Mouse (Mus musculus) embryonic facial prominence, embryonic 11.5 days (tissue): ENCODE measurements at regions not wholly inside any gene's neighbourhood (a gene's known extent, or its start where the extent isn't known, plus 50 kb on each side); places are given as distances from the start of the nearest gene placed in this dataset.

Experiments used
- ATAC-seq: fragments of 200-750 bp; cut with Nextera tagmentation; replicated peaks from 2 replicates; pipeline ENCODE4 v1.8.0; 2017; ENCODE audit warnings: low read depth; ENCODE audit not compliant: insufficient number of reproducible peaks, low FRiP score, low TSS enrichment
- DNase-seq: peaks from one replicate; pipeline ENCODE4 v3.0.0-alpha.2; 2015; ENCODE audit warnings: low spot score
- H3K27ac ChIP-seq: fragments of 300-500 bp; sonication (generic); replicated peaks from 2 replicates; pipeline ENCODE4 v1.5.1; 2014; ENCODE audit warnings: mild to moderate bottlenecking, low read depth, low read length, control low read depth
- H3K27me3 ChIP-seq: fragments of 300-500 bp; sonication (generic); 2 replicates; pipeline ENCODE4 v1.6.1; 2014; ENCODE audit warnings: mild to moderate bottlenecking, low read length, moderate library complexity, mixed read lengths; ENCODE audit not compliant: control insufficient read depth, insufficient read depth
- H3K36me3 ChIP-seq: fragments of 300-500 bp; sonication (generic); replicated peaks from 2 replicates; pipeline ENCODE4 v1.6.1; 2014; ENCODE audit warnings: low read depth, mild to moderate bottlenecking, low read length, moderate library complexity, mixed read lengths; ENCODE audit not compliant: control insufficient read depth, insufficient read depth
- H3K4me1 ChIP-seq: fragments of 300-500 bp; sonication (generic); 2 replicates; pipeline ENCODE4 v1.6.1; 2014; ENCODE audit warnings: low read length, mixed read lengths; ENCODE audit not compliant: control insufficient read depth, insufficient read depth
- H3K4me2 ChIP-seq: fragments of 300-500 bp; sonication (generic); 2 replicates; pipeline ENCODE4 v1.6.1; 2014; ENCODE audit warnings: low read depth, mild to moderate bottlenecking, control low read depth, low read length, moderate library complexity
- H3K4me3 ChIP-seq: fragments of 300-500 bp; sonication (generic); 2 replicates; pipeline ENCODE4 v1.5.1; 2014; ENCODE audit warnings: low read depth, low read length, control low read depth
- H3K9ac ChIP-seq: fragments of 300-500 bp; sonication (generic); replicated peaks from 2 replicates; pipeline ENCODE4 v1.6.1; 2014; ENCODE audit warnings: mild to moderate bottlenecking, control low read depth, low read length
- H3K9me3 ChIP-seq: fragments of 300-500 bp; sonication (generic); replicated peaks from 2 replicates; pipeline ENCODE4 v1.6.1; 2016; ENCODE audit warnings: mild to moderate bottlenecking, low read length, inconsistent platforms, mixed read lengths; ENCODE audit not compliant: control insufficient read depth
- WGBS: fragments of 180-500 bp; shearing (Covaris S2); extraction: QIAGEN DNeasy Blood & Tissue Kit; methylation state at CpG from one replicate; pipeline ENCODE4 v1.1.7; 2014; 5-methylcytosine and 5-hydroxymethylcytosine counted together

DNA sequence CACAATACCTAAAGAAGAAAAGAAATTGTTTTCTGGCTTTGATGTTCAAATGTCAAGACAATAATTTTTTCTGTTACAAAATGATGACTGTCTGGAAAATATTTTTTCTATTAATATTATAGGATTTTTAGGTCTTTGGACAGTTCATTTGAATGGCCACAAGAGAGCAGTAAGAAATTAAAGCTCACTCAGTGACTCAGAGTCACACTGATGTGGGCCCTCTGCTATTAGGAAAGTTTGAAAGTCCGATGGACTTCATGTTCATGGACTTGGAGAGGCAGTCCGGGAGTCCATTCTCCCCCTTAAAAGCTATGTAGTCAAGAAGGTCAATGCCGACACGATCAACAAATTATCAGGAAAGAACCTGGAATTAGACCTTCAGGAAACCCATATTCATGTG is 657.0 kb downstream of the Mecom start:
- WGBS: 74% methylated on average over 4 of the region's 4 CpGs
- no peak overlapping the region for H3K9ac ChIP-seq

GRCm38 (mm10) chr3:29890286-29890685 is 657.5 kb downstream of the Mecom start:
- Histone ChIP-seq H3K4me1 (no peaks in the 10 kb centered on the region), H3K9ac (no peak overlapping the region), H3K4me2 (no peak overlapping the region), H3K9me3 (no peaks in the 10 kb centered on the region), H3K4me3 (no peak overlapping the region), H3K27me3 (no peaks in the 10 kb centered on the region), H3K27ac (no peak overlapping the region), H3K36me3 (no peaks in the 10 kb centered on the region)
- no peak for DNase-seq
- 78% methylated on average over 1 of the region's 1 CpGs for WGBS
- no peak for ATAC-seq

More for the DNA sequence above, 657.0 kb downstream of the Mecom start:
- DNase-seq: peak; percentile 14
- no peaks in the 10 kb centered on the region for H3K9me3 ChIP-seq
- no peak overlapping the region for H3K4me3 ChIP-seq
- H3K27ac ChIP-seq: no peak overlapping the region
- no peaks in the 10 kb centered on the region for H3K27me3 ChIP-seq
- H3K4me2 ChIP-seq: no peak overlapping the region
- H3K4me1 ChIP-seq: no peaks in the 10 kb centered on the region
- no peak for ATAC-seq
- no peaks in the 10 kb centered on the region for H3K36me3 ChIP-seq

- 82% methylated on average over 2 of the region's 2 CpGs for WGBS
- DNase-seq (no peak), ATAC-seq (no peak)
- H3K4me2 ChIP-seq: no peak overlapping the region
- no peaks in the 10 kb centered on the region for H3K9me3 ChIP-seq
- H3K27me3 ChIP-seq: no peaks in the 10 kb centered on the region
- H3K4me1 ChIP-seq: no peaks in the 10 kb centered on the region
- no peak overlapping the region for H3K4me3 ChIP-seq
- H3K9ac ChIP-seq: no peak overlapping the region
- H3K27ac ChIP-seq: no peak overlapping the region
- no peaks in the 10 kb centered on the region for H3K36me3 ChIP-seq
These were observed 658.2 kb downstream of the Mecom start for GRCm38 (mm10) chr3:29889638-29890037.

- no peak for ATAC-seq
- Histone ChIP-seq H3K36me3 (no peaks in the 10 kb centered on the region), H3K27me3 (no peaks in the 10 kb centered on the region), H3K4me1 (no peaks in the 10 kb centered on the region), H3K4me3 (no peak overlapping the region), H3K9me3 (no peaks in the 10 kb centered on the region), H3K27ac (no peak overlapping the region), H3K9ac (no peak overlapping the region), H3K4me2 (no peak overlapping the region)
- 67% methylated on average over 3 of the region's 3 CpGs for WGBS
- DNase-seq: no peak
These were observed 667.8 kb downstream of the Mecom start for GRCm38 (mm10) chr3:29879966-29880365.

GRCm38 (mm10) chr3:29875768-29876167 is 672.0 kb downstream of the Mecom start:
- Histone ChIP-seq H3K36me3 (no peaks in the 10 kb centered on the region), H3K4me1 (no peaks in the 10 kb centered on the region), H3K27me3 (no peaks in the 10 kb centered on the region), H3K9me3 (no peaks in the 10 kb centered on the region), H3K9ac (no peak overlapping the region), H3K27ac (no peak overlapping the region), H3K4me3 (no peak overlapping the region), H3K4me2 (no peak overlapping the region)
- no peak for DNase-seq
- 79% methylated on average over 5 of the region's 5 CpGs for WGBS
- ATAC-seq: no peak

- ATAC-seq (no peak), DNase-seq (no peak)
- Histone ChIP-seq H3K9ac (no peak overlapping the region), H3K4me2 (no peak overlapping the region), H3K27ac (no peak overlapping the region), H3K36me3 (no peaks in the 10 kb centered on the region), H3K27me3 (no peaks in the 10 kb centered on the region), H3K4me3 (no peak overlapping the region), H3K4me1 (no peaks in the 10 kb centered on the region), H3K9me3 (no peaks in the 10 kb centered on the region)
- 80% methylated on average over 4 of the region's 4 CpGs for WGBS
These were observed 685.4 kb downstream of the Mecom start for GRCm38 (mm10) chr3:29862437-29862836.

GRCm38 (mm10) chr3:29852465-29852864 is 695.3 kb downstream of the Mecom start:
- peak; percentile 9 for DNase-seq
- 54% methylated on average over 3 of the region's 3 CpGs for WGBS

DNA sequence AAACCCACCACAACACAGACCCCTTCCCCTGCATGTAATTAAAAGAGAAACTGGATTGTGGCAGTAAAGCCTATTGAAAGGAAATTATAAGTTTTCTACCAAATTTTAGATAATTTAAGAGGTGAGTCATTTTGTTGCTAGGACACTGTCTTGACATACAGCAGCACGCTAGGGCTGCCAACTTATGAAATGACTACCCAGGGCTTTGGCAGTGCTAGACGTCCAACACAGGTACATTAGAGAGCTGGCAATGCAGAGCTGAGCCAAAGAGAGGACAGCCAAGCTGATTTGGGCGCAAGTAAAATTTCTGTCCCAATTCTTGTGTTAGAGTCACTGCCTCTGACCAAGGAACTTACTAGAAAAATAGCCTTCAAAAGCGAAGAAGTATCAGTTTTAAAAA is 712.4 kb downstream of the Mecom start:
- H3K36me3 ChIP-seq: no peaks in the 10 kb centered on the region
- H3K4me2 ChIP-seq: no peak overlapping the region
- H3K27me3 ChIP-seq: no peaks in the 10 kb centered on the region
- H3K9ac ChIP-seq: no peak overlapping the region
- 85% methylated on average over 4 of the region's 4 CpGs for WGBS
- no peaks in the 10 kb centered on the region for H3K9me3 ChIP-seq
- DNase-seq (no peak), ATAC-seq (no peak)
- H3K27ac ChIP-seq: no peak overlapping the region
- no peaks in the 10 kb centered on the region for H3K4me1 ChIP-seq
- no peak overlapping the region for H3K4me3 ChIP-seq

More at GRCm38 (mm10) chr3:29852465-29852864, 695.3 kb downstream of the Mecom start:
- Histone ChIP-seq H3K4me1 (no peaks in the 10 kb centered on the region), H3K4me3 (no peak overlapping the region), H3K27me3 (no peaks in the 10 kb centered on the region), H3K27ac (no peak overlapping the region), H3K9me3 (no peaks in the 10 kb centered on the region), H3K9ac (no peak overlapping the region), H3K36me3 (no peaks in the 10 kb centered on the region), H3K4me2 (no peak overlapping the region)
- ATAC-seq: no peak
